Mouse (Mus musculus) kidney, embryonic 15.5 days (tissue): ENCODE measurements around the gene Mrps23. TPM values are rescaled to one million over a fixed set of nuclear protein-coding genes. Genes with fewer than 3 reads are reported as not detected.

ENCODE experiments used
- ATAC-seq: fragments of 200-750 bp; cut with Nextera tagmentation; replicated peaks from 2 replicates; pipeline ENCODE4 v1.8.0; 2017; ENCODE audit warnings: moderate TSS enrichment; ENCODE audit not compliant: low FRiP score
- H3K27ac ChIP-seq: fragments of 300-500 bp; sonication (generic); 2 replicates; pipeline ENCODE4 v1.5.1; 2015; ENCODE audit warnings: mild to moderate bottlenecking, inconsistent platforms
- H3K27me3 ChIP-seq: fragments of 300-500 bp; sonication (generic); 2 replicates; pipeline ENCODE4 v1.6.1; 2015; ENCODE audit warnings: inconsistent platforms
- H3K36me3 ChIP-seq: fragments of 300-500 bp; sonication (generic); 2 replicates; pipeline ENCODE4 v1.6.1; 2015; ENCODE audit warnings: inconsistent platforms
- H3K4me1 ChIP-seq: fragments of 300-500 bp; sonication (generic); 2 replicates; pipeline ENCODE4 v1.6.1; 2015; ENCODE audit warnings: inconsistent platforms
- H3K4me2 ChIP-seq: fragments of 300-500 bp; sonication (generic); 2 replicates; pipeline ENCODE4 v1.6.1; 2015; ENCODE audit warnings: moderate library complexity, mild to moderate bottlenecking, inconsistent platforms
- H3K4me3 ChIP-seq: fragments of 300-500 bp; sonication (generic); replicated peaks from 2 replicates; pipeline ENCODE4 v1.5.1; 2015; ENCODE audit warnings: mild to moderate bottlenecking, inconsistent platforms
- H3K9ac ChIP-seq: fragments of 300-500 bp; sonication (generic); 2 replicates; pipeline ENCODE4 v1.6.1; 2015; ENCODE audit warnings: mild to moderate bottlenecking, inconsistent platforms
- H3K9me3 ChIP-seq: fragments of 300-500 bp; sonication (generic); replicated peaks from 2 replicates; pipeline ENCODE4 v1.6.1; 2016; ENCODE audit warnings: inconsistent platforms
- WGBS: fragments of 180-500 bp; shearing (Covaris S2); methylation state at CpG from one replicate; pipeline ENCODE4 v1.1.7; 2015; ENCODE audit warnings: mixed read lengths; 5-methylcytosine and 5-hydroxymethylcytosine counted together
- polyA plus RNA-seq: library from polyadenylated mRNA; unstranded; fragments of >200 nt; fragmentation: Nextera tagmentation; extraction: Ambion mirVana; gene quantifications from 2 replicates; pipeline ENCODE4 v1.2.1, GENCODE M21; 2015

Gene Mrps23
- polyA plus RNA-seq, 1 experiment from 2014 or later: 57.5 TPM

DNA sequence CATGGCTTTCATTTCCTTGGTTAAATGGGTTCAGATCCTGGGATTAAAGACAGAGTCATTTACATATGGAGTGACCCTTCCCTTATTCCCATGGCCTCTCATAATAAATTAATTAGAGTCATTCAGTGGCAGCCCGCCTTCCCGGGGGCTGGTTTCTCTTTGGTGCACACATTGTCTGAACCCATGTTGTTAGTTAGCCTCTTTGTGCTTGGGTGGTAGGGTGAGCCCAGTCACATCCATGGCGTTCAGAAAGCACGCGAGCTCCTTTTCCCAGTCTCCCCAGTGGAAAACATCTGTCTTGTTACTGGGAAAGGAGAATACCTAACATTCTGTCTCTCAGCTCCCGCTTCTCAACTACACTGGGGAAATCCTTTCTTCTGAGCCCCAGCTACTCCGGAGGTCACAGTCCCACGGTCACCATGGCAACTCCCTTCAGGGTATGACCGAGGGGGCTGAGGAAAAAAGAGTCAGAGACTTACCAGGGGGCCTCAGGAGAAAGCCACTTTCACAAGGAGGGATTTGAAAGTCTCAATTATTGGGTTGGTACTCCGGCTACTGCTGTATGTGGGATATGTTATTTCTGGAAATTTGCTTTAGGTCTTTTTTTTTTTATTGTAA lies 36.7 kb downstream of the Mrps23 start:
- peak; percentile 70 for ATAC-seq
- no peak overlapping the region for H3K9ac ChIP-seq
- H3K4me1 ChIP-seq: peaks cover 32% of the 10 kb centered on the region
- no peak overlapping the region for H3K4me2 ChIP-seq
- H3K27me3 ChIP-seq: no peaks in the 10 kb centered on the region
- no peak overlapping the region for H3K4me3 ChIP-seq
- H3K36me3 ChIP-seq: no peaks in the 10 kb centered on the region
- 9% methylated on average over 10 of the region's 10 CpGs for WGBS
- H3K27ac ChIP-seq: peak overlapping the region; percentile 63
- H3K9me3 ChIP-seq: no peaks in the 10 kb centered on the region

DNA sequence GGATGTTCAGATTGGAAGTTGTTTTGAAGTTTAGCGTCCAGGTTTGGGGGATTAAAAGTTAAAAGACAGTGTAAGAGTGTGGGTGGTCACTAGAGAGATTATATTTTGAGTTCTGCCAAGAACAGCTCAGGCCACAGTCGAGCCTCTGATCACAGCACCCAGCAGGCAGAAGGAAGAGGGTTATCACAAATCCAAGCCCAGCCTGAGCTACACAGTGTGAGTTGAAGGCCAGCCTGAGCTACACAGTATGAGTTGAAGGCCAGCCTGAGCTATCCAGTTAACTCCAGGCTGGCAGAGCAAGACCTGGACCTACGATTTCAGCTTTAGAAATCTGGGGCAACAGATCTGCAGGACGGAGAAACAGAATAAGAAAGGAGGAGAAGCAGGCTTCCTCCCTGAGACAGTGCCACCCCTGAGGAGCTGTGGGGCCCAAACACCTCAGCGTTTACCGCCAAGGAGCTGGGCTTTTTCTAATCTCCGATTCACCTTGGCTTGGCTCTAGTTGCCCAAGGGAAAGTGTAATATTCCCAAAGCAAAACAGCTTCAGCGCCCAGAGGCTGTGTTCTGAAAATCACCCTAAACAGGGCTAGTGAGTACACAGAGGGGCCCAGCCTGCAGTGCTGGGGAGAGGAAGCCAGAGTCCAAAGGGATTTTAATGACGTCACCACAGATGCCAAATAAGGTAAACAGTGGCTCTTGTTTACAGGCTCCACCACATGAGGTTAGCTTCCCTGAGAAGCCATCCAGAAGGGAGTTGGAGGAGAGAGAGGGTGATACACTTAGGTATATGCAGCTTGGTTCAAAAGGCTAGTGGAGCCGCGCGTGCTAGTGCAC lies 37.5 kb downstream of the Mrps23 start:
- Histone ChIP-seq H3K27ac (peak overlapping the region; percentile 63), H3K4me3 (no peak overlapping the region), H3K36me3 (no peaks in the 10 kb centered on the region), H3K4me2 (no peak overlapping the region), H3K27me3 (no peaks in the 10 kb centered on the region), H3K4me1 (peaks cover 25% of the 10 kb centered on the region), H3K9ac (no peak overlapping the region), H3K9me3 (no peaks in the 10 kb centered on the region)
- no peak for ATAC-seq
- WGBS: 48% methylated on average over 12 of the region's 12 CpGs

GRCm38 (mm10) chr11:88245581-88246170 lies 41.5 kb downstream of the Mrps23 start:
- H3K27ac ChIP-seq: no peak overlapping the region
- H3K36me3 ChIP-seq: no peaks in the 10 kb centered on the region
- no peak overlapping the region for H3K9ac ChIP-seq
- no peak overlapping the region for H3K4me2 ChIP-seq
- H3K4me1 ChIP-seq: peaks cover 34% of the 10 kb centered on the region
- WGBS: 64% methylated on average over 14 of the region's 14 CpGs
- H3K27me3 ChIP-seq: no peaks in the 10 kb centered on the region
- no peaks in the 10 kb centered on the region for H3K9me3 ChIP-seq
- H3K4me3 ChIP-seq: no peak overlapping the region
- no peak for ATAC-seq

GRCm38 (mm10) chr11:88248636-88249035 lies 44.4 kb downstream of the Mrps23 start:
- H3K4me2 ChIP-seq: no peak overlapping the region
- ATAC-seq: no peak
- H3K36me3 ChIP-seq: no peaks in the 10 kb centered on the region
- H3K4me3 ChIP-seq: no peak overlapping the region
- H3K4me1 ChIP-seq: peaks cover 49% of the 10 kb centered on the region
- H3K9me3 ChIP-seq: no peaks in the 10 kb centered on the region
- H3K27me3 ChIP-seq: no peaks in the 10 kb centered on the region
- no peak overlapping the region for H3K9ac ChIP-seq
- WGBS: 53% methylated on average over 5 of the region's 5 CpGs
- no peak overlapping the region for H3K27ac ChIP-seq

GRCm38 (mm10) chr11:88250568-88250967 lies 46.4 kb downstream of the Mrps23 start:
- no peak overlapping the region for H3K4me3 ChIP-seq
- no peak overlapping the region for H3K4me2 ChIP-seq
- no peaks in the 10 kb centered on the region for H3K36me3 ChIP-seq
- ATAC-seq: no peak
- H3K4me1 ChIP-seq: peaks cover 55% of the 10 kb centered on the region
- H3K9ac ChIP-seq: no peak overlapping the region
- H3K9me3 ChIP-seq: no peaks in the 10 kb centered on the region
- 75% methylated on average over 3 of the region's 3 CpGs for WGBS
- H3K27me3 ChIP-seq: no peaks in the 10 kb centered on the region
- H3K27ac ChIP-seq: no peak overlapping the region

GRCm38 (mm10) chr11:88251295-88251694 lies 47.1 kb downstream of the Mrps23 start:
- no peak overlapping the region for H3K4me2 ChIP-seq
- ATAC-seq: no peak
- no peaks in the 10 kb centered on the region for H3K36me3 ChIP-seq
- H3K27ac ChIP-seq: no peak overlapping the region
- H3K4me1 ChIP-seq: peaks cover 55% of the 10 kb centered on the region
- no peak overlapping the region for H3K4me3 ChIP-seq
- H3K27me3 ChIP-seq: no peaks in the 10 kb centered on the region
- H3K9ac ChIP-seq: no peak overlapping the region
- no peaks in the 10 kb centered on the region for H3K9me3 ChIP-seq
- WGBS: 49% methylated on average over 7 of the region's 7 CpGs

DNA sequence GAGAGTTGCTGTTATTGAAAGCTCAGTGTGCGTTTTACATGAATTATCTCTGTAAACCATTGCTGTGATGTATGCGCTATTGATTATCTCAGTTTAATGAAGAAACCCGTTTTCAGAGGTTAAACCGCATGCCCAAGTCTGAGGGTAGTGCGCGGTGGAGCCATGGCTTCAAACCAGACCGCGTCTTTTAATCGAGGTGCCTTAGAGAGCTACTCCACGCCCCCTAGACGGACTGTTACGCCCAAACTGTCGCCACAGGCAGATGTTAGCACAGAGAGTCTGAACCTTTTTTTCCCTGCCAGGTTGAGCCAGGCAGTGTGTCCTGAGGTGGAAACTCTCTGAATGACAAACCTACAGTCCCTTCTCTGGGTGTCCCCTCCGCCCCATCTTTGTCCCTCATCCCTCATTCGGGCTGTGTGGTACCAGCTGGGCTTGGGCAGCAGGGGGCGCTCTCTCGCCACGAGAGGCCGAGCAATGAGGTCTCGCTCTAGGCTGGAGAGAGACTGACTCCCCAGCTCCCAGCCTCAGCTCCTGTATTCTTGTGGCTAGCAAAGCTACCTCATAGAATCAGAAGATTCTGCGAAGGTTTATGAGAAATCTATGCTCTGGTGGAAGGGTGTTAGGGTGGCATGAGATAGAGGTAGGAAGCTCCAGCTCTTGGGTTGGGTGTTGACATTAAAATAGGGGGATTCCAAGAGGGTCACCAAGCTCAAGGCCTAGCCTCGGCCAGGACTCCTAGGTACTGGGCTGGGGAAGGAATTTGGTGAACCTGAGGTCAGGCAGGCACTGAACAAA lies 48.0 kb downstream of the Mrps23 start:
- Histone ChIP-seq H3K27ac (peak overlapping the region; percentile 54; the same call in 1 of the 2 replicates), H3K4me2 (peak overlapping the region; percentile 57), H3K4me1 (peaks cover 55% of the 10 kb centered on the region), H3K4me3 (peak overlapping the region; percentile 14; the same call in 1 of the 2 replicates), H3K36me3 (no peaks in the 10 kb centered on the region), H3K27me3 (no peaks in the 10 kb centered on the region), H3K9ac (no peak overlapping the region), H3K9me3 (no peaks in the 10 kb centered on the region)
- WGBS: 15% methylated on average over 22 of the region's 22 CpGs
- ATAC-seq: peak; percentile 79

DNA sequence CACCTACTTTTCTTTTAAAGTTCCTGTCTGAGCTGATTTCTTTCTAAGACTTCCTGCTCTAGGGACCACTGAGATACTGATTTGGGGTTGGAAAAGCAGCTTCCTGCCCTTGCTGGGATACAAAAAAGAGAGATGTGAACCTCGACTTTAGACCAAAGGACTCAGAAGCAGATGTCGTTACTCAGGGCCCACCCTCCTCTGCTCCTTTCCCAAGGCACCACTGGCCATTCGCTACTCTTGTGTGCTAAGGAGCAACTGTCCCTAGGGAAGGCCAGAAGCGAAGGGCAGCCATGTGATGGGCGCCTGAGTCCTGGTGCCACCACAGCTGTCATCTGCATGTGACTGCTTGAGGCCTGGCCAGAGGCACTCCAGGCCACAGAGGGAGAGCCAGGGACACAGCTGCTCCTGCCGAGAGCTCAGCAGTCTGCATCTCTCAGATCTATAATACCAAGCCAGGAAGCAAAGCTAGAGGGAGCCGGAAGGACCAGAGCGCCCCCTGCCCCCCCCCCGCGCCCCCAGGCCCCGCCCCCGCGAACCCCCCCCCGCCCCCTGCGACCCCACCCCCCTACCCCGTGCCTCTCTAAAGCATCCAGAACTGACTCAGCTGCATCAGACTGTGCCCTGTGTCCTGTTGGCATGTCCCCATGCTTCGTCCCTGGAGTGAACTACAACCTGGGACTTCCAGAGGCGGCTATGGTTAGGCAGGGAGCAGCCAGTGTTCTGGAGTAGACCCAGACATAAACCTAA lies 48.8 kb downstream of the Mrps23 start:
- 23% methylated on average over 18 of the region's 18 CpGs for WGBS
- H3K4me2 ChIP-seq: no peak overlapping the region
- no peak for ATAC-seq
- H3K27me3 ChIP-seq: no peaks in the 10 kb centered on the region
- peaks cover 55% of the 10 kb centered on the region for H3K4me1 ChIP-seq
- H3K4me3 ChIP-seq: no peak overlapping the region
- H3K9me3 ChIP-seq: no peaks in the 10 kb centered on the region
- H3K36me3 ChIP-seq: no peaks in the 10 kb centered on the region
- peak overlapping the region; percentile 54 for H3K27ac ChIP-seq
- no peak overlapping the region for H3K9ac ChIP-seq

DNA sequence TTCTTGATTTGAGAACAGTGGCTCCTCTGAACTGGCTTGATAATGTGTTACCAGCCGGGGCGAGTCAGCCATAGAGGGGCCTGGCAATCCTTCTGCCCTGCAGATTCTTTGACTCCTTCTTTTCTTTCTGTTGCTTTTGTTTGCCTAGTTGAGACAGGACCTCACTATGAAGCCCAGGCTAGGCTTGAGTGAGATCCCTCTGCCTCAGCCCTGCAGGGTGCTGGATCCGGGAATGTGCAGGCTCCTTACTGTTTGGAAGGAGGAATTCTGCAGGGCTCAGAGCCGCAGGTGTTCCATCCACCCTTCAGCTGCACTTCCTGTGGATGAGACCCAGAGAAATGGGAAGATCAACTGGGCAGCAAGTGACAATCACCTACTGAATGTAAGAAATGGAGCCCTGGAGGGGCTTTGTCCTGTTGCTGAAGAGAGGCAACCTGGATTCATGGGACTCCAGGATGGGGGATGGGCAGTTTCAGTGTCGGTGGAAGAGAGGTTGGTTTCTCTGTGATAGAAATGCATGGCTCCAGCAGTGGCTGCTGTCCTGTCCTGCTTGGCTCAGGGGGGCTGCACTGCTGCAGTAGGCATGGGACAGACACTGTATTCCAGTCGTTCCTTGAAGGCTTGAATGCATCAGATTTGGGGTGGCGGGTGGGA lies 49.5 kb downstream of the Mrps23 start:
- no peaks in the 10 kb centered on the region for H3K36me3 ChIP-seq
- no peaks in the 10 kb centered on the region for H3K27me3 ChIP-seq
- no peak overlapping the region for H3K9ac ChIP-seq
- ATAC-seq: no peak
- no peak overlapping the region for H3K4me2 ChIP-seq
- H3K4me3 ChIP-seq: no peak overlapping the region
- no peak overlapping the region for H3K27ac ChIP-seq
- 0 out of 2 replicates have a peak, but pooled peaks cover 4% of the 10 kb centered on the region for H3K9me3 ChIP-seq
- WGBS: 58% methylated on average over 7 of the region's 7 CpGs
- H3K4me1 ChIP-seq: peaks cover 51% of the 10 kb centered on the region

GRCm38 (mm10) chr11:88257700-88258099 lies 53.5 kb downstream of the Mrps23 start:
- 72% methylated on average over 4 of the region's 4 CpGs for WGBS
- Histone ChIP-seq H3K4me1 (peaks cover 19% of the 10 kb centered on the region), H3K9me3 (peaks cover 4% of the 10 kb centered on the region; the same call in 1 of the 2 replicates), H3K9ac (no peak overlapping the region), H3K27me3 (0 out of 2 replicates have a peak, but pooled peaks cover 6% of the 10 kb centered on the region), H3K27ac (no peak overlapping the region), H3K4me3 (no peak overlapping the region), H3K36me3 (no peaks in the 10 kb centered on the region), H3K4me2 (no peak overlapping the region)
- no peak for ATAC-seq

GRCm38 (mm10) chr11:88258212-88258611 lies 54.0 kb downstream of the Mrps23 start:
- Histone ChIP-seq H3K27ac (no peak overlapping the region), H3K4me1 (peaks cover 14% of the 10 kb centered on the region), H3K9me3 (peaks cover 4% of the 10 kb centered on the region; the same call in 1 of the 2 replicates), H3K4me3 (no peak overlapping the region), H3K4me2 (no peak overlapping the region), H3K27me3 (0 out of 2 replicates have a peak, but pooled peaks cover 6% of the 10 kb centered on the region), H3K9ac (no peak overlapping the region), H3K36me3 (no peaks in the 10 kb centered on the region)
- no peak for ATAC-seq
- WGBS: 80% methylated on average over 4 of the region's 4 CpGs
